Mouse (Mus musculus) CH12.LX (cell line): ENCODE data around the gene Idh2. TPM values are rescaled to one million over a fixed set of nuclear protein-coding genes. Genes with fewer than 3 reads are reported as not detected.

Experiments used
- DNase-seq: peaks from one replicate; pipeline ENCODE4 v3.0.0-alpha.2; 2013; ENCODE audit errors: extremely low read depth
- H3K27ac ChIP-seq: 2 replicates; pipeline ENCODE4 v1.5.1; 2012; ENCODE audit warnings: low read depth, mild to moderate bottlenecking, control low read depth, moderate library complexity; ENCODE audit not compliant: insufficient read depth
- H3K27me3 ChIP-seq: replicated peaks from 2 replicates; pipeline ENCODE3; 2012; ENCODE audit warnings: inconsistent platforms
- H3K36me3 ChIP-seq, 2 experiments: replicated peaks in 1 of 2; 2 replicates each; pipeline versions ENCODE3 to v1.6.1; 2012; ENCODE audit warnings: inconsistent platforms in 1 of 2, low read length in 1 of 2, mild to moderate bottlenecking in 1 of 2, mixed read lengths in 1 of 2, moderate library complexity in 1 of 2; ENCODE audit not compliant: control insufficient read depth in 1 of 2, insufficient read depth in 1 of 2
- H3K4me1 ChIP-seq, 2 experiments: 2 replicates each; pipeline ENCODE4 v1.6.1; 2012; ENCODE audit warnings: inconsistent platforms in 1 of 2, moderate library complexity in 1 of 2; ENCODE audit not compliant: insufficient read depth in 2 of 2, control insufficient read depth in 1 of 2
- H3K4me2 ChIP-seq: 2 replicates; pipeline ENCODE4 v1.6.1; 2012; ENCODE audit warnings: low read depth, mild to moderate bottlenecking, control low read depth; ENCODE audit not compliant: poor library complexity, insufficient read depth, severe bottlenecking
- H3K4me3 ChIP-seq, 3 experiments: fragments of 150-350 bp in 1 of 3; sonication (generic) in 1 of 3; replicated peaks in 1 of 3; 2 replicates each; pipeline versions ENCODE3 to v1.5.1; 2011 to 2012; ENCODE audit warnings: low read depth in 2 of 3, low read length in 2 of 3, mild to moderate bottlenecking in 2 of 3, moderate library complexity in 2 of 3, control low read depth in 1 of 3, improper control_type of control experiment in 1 of 3, inconsistent platforms in 1 of 3, mixed read lengths in 1 of 3; ENCODE audit not compliant: poor library complexity in 1 of 3
- H3K79me2 ChIP-seq: replicated peaks from 2 replicates; pipeline ENCODE4 v1.6.1; 2012; ENCODE audit warnings: mild to moderate bottlenecking, moderate library complexity; ENCODE audit not compliant: control insufficient read depth, poor library complexity, insufficient read depth, severe bottlenecking; ENCODE audit errors: extremely low read depth
- H3K9ac ChIP-seq: 2 replicates; pipeline ENCODE4 v1.6.1; 2012; ENCODE audit warnings: low read depth, mild to moderate bottlenecking, control low read depth, moderate library complexity; ENCODE audit not compliant: insufficient read depth
- H3K9me3 ChIP-seq: replicated peaks from 2 replicates; pipeline ENCODE3; 2012; ENCODE audit warnings: low read length, inconsistent platforms, mixed read lengths
- BHLHE40 ChIP-seq: IDR thresholded peaks from 2 replicates; pipeline ENCODE4 v1.6.1; 2011; ENCODE audit warnings: mild to moderate bottlenecking, low read depth, low read length, improper control_type of control experiment
- CHD1 ChIP-seq: IDR thresholded peaks from 2 replicates; pipeline ENCODE4 v1.6.1; 2012; ENCODE audit warnings: low read depth, low read length, improper control_type of control experiment, inconsistent platforms
- CHD2 ChIP-seq: IDR thresholded peaks from 2 replicates; pipeline ENCODE4 v1.6.1; 2011; ENCODE audit warnings: low read length, improper control_type of control experiment
- CTCF ChIP-seq, 2 experiments: IDR thresholded peaks in 1 of 2; conservative IDR thresholded peaks in 1 of 2; 2 replicates each; pipeline ENCODE4 v1.5.1; 2011 to 2012; ENCODE audit warnings: low read depth in 2 of 2, low read length in 2 of 2, improper control_type of control experiment in 1 of 2, inconsistent platforms in 1 of 2, mild to moderate bottlenecking in 1 of 2, moderate library complexity in 1 of 2
- ELF1 ChIP-seq: IDR thresholded peaks from 2 replicates; pipeline ENCODE4 v1.6.1; 2014; ENCODE audit warnings: low read depth, mild to moderate bottlenecking, inconsistent platforms, low read length, improper control_type of control experiment
- ETS1 ChIP-seq: conservative IDR thresholded peaks from 2 replicates; pipeline ENCODE4 v1.6.1; 2012; ENCODE audit warnings: low read depth, mild to moderate bottlenecking, inconsistent platforms, low read length, improper control_type of control experiment, moderate library complexity
- JUN ChIP-seq: IDR thresholded peaks from 2 replicates; pipeline ENCODE4 v1.6.1; 2011; ENCODE audit warnings: low read depth, mild to moderate bottlenecking, low read length, improper control_type of control experiment, moderate library complexity; ENCODE audit not compliant: insufficient read depth
- JUND ChIP-seq: conservative IDR thresholded peaks from 2 replicates; pipeline ENCODE4 v1.6.1; 2011; ENCODE audit warnings: low read depth, low read length, improper control_type of control experiment
- MAX ChIP-seq: IDR thresholded peaks from 2 replicates; pipeline ENCODE4 v1.6.1; 2011; ENCODE audit warnings: low read length, improper control_type of control experiment
- MAZ ChIP-seq: IDR thresholded peaks from 2 replicates; pipeline ENCODE4 v1.6.1; 2012; ENCODE audit warnings: low read depth, mild to moderate bottlenecking, inconsistent platforms, low read length, improper control_type of control experiment, moderate library complexity
- MEF2A ChIP-seq: IDR thresholded peaks from 2 replicates; pipeline ENCODE4 v1.6.1; 2014; ENCODE audit warnings: low read depth, mild to moderate bottlenecking, inconsistent platforms, low read length, improper control_type of control experiment, borderline replicate concordance
- MYC ChIP-seq: IDR thresholded peaks from 2 replicates; pipeline ENCODE4 v1.6.1; 2011; ENCODE audit warnings: low read depth, mild to moderate bottlenecking, improper control_type of control experiment, low read length
- NELFE ChIP-seq: IDR thresholded peaks from 2 replicates; pipeline ENCODE4 v1.6.1; 2011; ENCODE audit warnings: low read depth, low read length, improper control_type of control experiment
- NRF1 ChIP-seq: IDR thresholded peaks from 2 replicates; pipeline ENCODE4 v1.6.1; 2014; ENCODE audit warnings: low read depth, mild to moderate bottlenecking, inconsistent platforms, low read length, improper control_type of control experiment, moderate library complexity
- PAX5 ChIP-seq: IDR thresholded peaks from 2 replicates; pipeline ENCODE4 v1.6.1; 2012; ENCODE audit warnings: low read length, inconsistent platforms, mixed read lengths
- POLR2A ChIP-seq: IDR thresholded peaks from 2 replicates; pipeline ENCODE4 v1.6.1; 2011; ENCODE audit warnings: low read depth, mild to moderate bottlenecking, improper control_type of control experiment, low read length
- POLR2AphosphoS2 ChIP-seq: IDR thresholded peaks from 2 replicates; pipeline ENCODE4 v1.6.1; 2011; ENCODE audit warnings: low read depth, low read length, improper control_type of control experiment
- SIN3A ChIP-seq: IDR thresholded peaks from 2 replicates; pipeline ENCODE4 v1.6.1; 2012; ENCODE audit warnings: low read length, improper control_type of control experiment, inconsistent platforms
- TBP ChIP-seq: conservative IDR thresholded peaks from 2 replicates; pipeline ENCODE4 v1.6.1; 2011; ENCODE audit warnings: low read depth, low read length, improper control_type of control experiment
- UBTF ChIP-seq: IDR thresholded peaks from 2 replicates; pipeline ENCODE4 v1.6.1; 2012; ENCODE audit warnings: low read depth, mild to moderate bottlenecking, inconsistent platforms, low read length, improper control_type of control experiment, moderate library complexity
- USF1 ChIP-seq: IDR thresholded peaks from 2 replicates; pipeline ENCODE4 v1.6.1; 2014; ENCODE audit warnings: low read depth, mild to moderate bottlenecking, inconsistent platforms, low read length, improper control_type of control experiment
- USF2 ChIP-seq: conservative IDR thresholded peaks from 2 replicates; pipeline ENCODE4 v1.6.1; 2011; ENCODE audit warnings: low read depth, low read length, improper control_type of control experiment
- ZC3H11A ChIP-seq: IDR thresholded peaks from 2 replicates; pipeline ENCODE4 v1.6.1; 2012; ENCODE audit warnings: low read depth, mild to moderate bottlenecking, inconsistent platforms, low read length, improper control_type of control experiment
- ZNF384 ChIP-seq: IDR thresholded peaks from 2 replicates; pipeline ENCODE4 v1.6.1; 2012; ENCODE audit warnings: low read depth, low read length, improper control_type of control experiment, inconsistent platforms
- dilution Hi-C: fragments of 300-500 bp; cut with MboI; formaldehyde crosslinking; loops from 2 replicates; pipeline ENCODE4 v1.14.3; 2020; ENCODE audit warnings: low sequenced_read_pairs; ENCODE audit not compliant: extremely low pct_unique_long_range_greater_than_20kb, extremely low pct_ligation_motif_present
- in situ Hi-C: fragments of 300-500 bp; cut with MboI; formaldehyde crosslinking; loops from 3 replicates; pipeline ENCODE4 v1.14.3; 2019; ENCODE audit warnings: low sequenced_read_pairs, low pct_ligation_motif_present, low pct_unique_long_range_greater_than_20kb, mixed read lengths
- polyA plus RNA-seq: library from polyadenylated mRNA; unstranded; fragments of >175 nt; gene quantifications from 2 replicates; pipeline ENCODE4 v1.2.1, GENCODE M21; 2012; ENCODE audit warnings: low read depth; ENCODE audit not compliant: insufficient read length
- total RNA-seq, 2 experiments: library from RNA; depleted of rRNA; stranded (reverse); fragments of 300-350 nt in 1 of 2; fragments of >200 nt in 1 of 2; gene quantifications; 2 replicates each; pipeline ENCODE4 v1.2.3; 2012 to 2014

The Idh2 gene
- total and polyA plus RNA-seq, 3 experiments: 13.6 to 96.4 (median 21.5) TPM

DNA sequence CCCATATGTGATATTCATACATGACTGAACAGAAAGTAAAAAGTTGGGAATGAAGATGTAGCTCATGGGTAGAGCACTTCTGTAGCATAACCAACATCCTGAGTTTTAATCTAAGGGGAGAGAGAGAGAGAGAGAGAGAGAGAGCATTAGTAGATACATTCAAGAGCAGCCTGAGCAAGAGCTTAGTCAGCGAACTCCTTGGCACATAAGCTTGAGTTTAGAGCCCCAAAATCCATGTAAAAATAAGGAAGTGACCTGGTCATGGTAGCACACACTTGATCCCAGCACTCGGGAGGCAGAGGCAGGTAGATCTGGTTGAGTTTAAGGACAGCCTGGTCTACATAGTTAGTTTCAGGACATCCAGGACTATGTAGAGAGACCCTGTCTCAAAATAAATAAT is 8.5 kb upstream of the Idh2 start:
- H3K4me3 ChIP-seq: no peak overlapping the region
- dilution Hi-C loops: no loop called here
- no peak for DNase-seq
- H3K9ac ChIP-seq: no peak overlapping the region
- H3K79me2 ChIP-seq: no peaks in the 10 kb centered on the region
- no peak for TF ChIP-seq CHD2
- no peak for TF ChIP-seq ELF1
- no peak for TF ChIP-seq SIN3A
- no peak for TF ChIP-seq POLR2A
- no peak for TF ChIP-seq MEF2A
- no peak for TF ChIP-seq MYC
- TF ChIP-seq UBTF: no peak
- no peak for TF ChIP-seq MAZ
- TF ChIP-seq CHD1: no peak
- no peak for TF ChIP-seq NELFE
- no peak for TF ChIP-seq MAX
- no peak for TF ChIP-seq CTCF (conservative IDR thresholded peaks at IDR 0.05 in 1 of 2, IDR thresholded peaks at IDR 0.05 in 1 of 2; ENCODE audit: low read depth in 2 of 2, low read length in 2 of 2)
- no peak for TF ChIP-seq USF2
- H3K27me3 ChIP-seq: no peaks in the 10 kb centered on the region
- H3K9me3 ChIP-seq: no peaks in the 10 kb centered on the region
- H3K27ac ChIP-seq: no peak overlapping the region
- H3K4me2 ChIP-seq: no peak overlapping the region
- no peaks in the 10 kb centered on the region for H3K36me3 ChIP-seq
- in situ Hi-C loops: no loop called here
- peaks cover 0 to 11% of the 10 kb centered on the region in 2 experiments; a peak in 2 of 4 replicates for H3K4me1 ChIP-seq

GRCm38 (mm10) chr7:80123115-80123514 is 7.9 kb upstream of the Idh2 start:
- H3K27me3 ChIP-seq: no peaks in the 10 kb centered on the region
- peaks cover under 1 to 14% of the 10 kb centered on the region in 2 experiments for H3K4me1 ChIP-seq
- H3K4me2 ChIP-seq: no peak overlapping the region
- no peak for DNase-seq
- no peak overlapping the region for H3K4me3 ChIP-seq
- no peaks in the 10 kb centered on the region for H3K36me3 ChIP-seq
- in situ Hi-C loops (no loop called here), dilution Hi-C loops (no loop called here)
- no peak overlapping the region for H3K9ac ChIP-seq
- TF ChIP-seq UBTF (peak; percentile 33; the same call in 1 of the 2 replicates), BHLHE40 (no peak)
- no peaks in the 10 kb centered on the region for H3K79me2 ChIP-seq
- no peaks in the 10 kb centered on the region for H3K9me3 ChIP-seq
- no peak overlapping the region for H3K27ac ChIP-seq

DNA sequence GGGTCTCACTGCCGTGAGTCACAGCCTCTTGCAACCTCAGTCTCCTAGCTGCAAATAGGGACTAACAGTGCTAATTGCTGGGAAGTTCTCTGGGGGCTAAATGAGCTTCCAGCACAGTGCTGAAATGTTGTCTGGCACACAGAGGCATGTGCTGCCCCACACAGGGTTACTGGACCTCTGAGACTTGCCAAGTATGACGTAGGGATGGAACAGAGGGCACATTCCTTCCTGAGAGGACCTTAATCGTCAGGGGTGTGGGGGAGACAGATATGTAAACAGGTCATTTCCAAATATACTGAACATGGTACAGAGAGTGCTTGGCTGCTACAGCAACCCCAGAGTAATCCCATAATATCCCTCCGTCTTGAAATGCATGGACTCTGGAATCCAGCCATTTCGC is 5.9 kb upstream of the Idh2 start:
- H3K4me1 ChIP-seq: peaks cover 3 to 18% of the 10 kb centered on the region in 2 experiments
- in situ Hi-C loops: no loop called here
- TF ChIP-seq ZNF384 (no peak), POLR2AphosphoS2 (no peak), NELFE (no peak), NRF1 (no peak), USF2 (no peak), SIN3A (no peak), ETS1 (no peak), USF1 (no peak), TBP (no peak), JUND (no peak), CHD2 (no peak), JUN (no peak), CHD1 (no peak), CTCF (conservative IDR thresholded peaks at IDR 0.05 in 1 of 2, IDR thresholded peaks at IDR 0.05 in 1 of 2; ENCODE audit: low read depth in 2 of 2, low read length in 2 of 2) (no peak), ZC3H11A (no peak), PAX5 (no peak)
- H3K4me2 ChIP-seq: no peak overlapping the region
- no peaks in the 10 kb centered on the region for H3K36me3 ChIP-seq
- DNase-seq: no peak
- no peak overlapping the region for H3K4me3 ChIP-seq
- H3K27ac ChIP-seq: no peak overlapping the region
- no peaks in the 10 kb centered on the region for H3K9me3 ChIP-seq
- H3K9ac ChIP-seq: no peak overlapping the region
- dilution Hi-C loops: no loop called here
- H3K79me2 ChIP-seq: no peaks in the 10 kb centered on the region
- H3K27me3 ChIP-seq: no peaks in the 10 kb centered on the region
